Mouse (Mus musculus) lung, adult 2 months (tissue): ENCODE results near the gene Spns2.

ENCODE experiments used
- CTCF ChIP-seq: fragments of 200-500 bp; IDR thresholded peaks from 2 replicates; pipeline ENCODE4 v1.5.1; 2011; ENCODE audit warnings: mild to moderate bottlenecking, low read length, control low read depth; ENCODE audit not compliant: insufficient read depth
- POLR2A ChIP-seq: fragments of 200-500 bp; IDR thresholded peaks from 2 replicates; pipeline ENCODE4 v1.6.1; 2011; ENCODE audit warnings: low read depth, mild to moderate bottlenecking, control low read depth, low read length, borderline replicate concordance; ENCODE audit errors: extremely low read depth

DNA sequence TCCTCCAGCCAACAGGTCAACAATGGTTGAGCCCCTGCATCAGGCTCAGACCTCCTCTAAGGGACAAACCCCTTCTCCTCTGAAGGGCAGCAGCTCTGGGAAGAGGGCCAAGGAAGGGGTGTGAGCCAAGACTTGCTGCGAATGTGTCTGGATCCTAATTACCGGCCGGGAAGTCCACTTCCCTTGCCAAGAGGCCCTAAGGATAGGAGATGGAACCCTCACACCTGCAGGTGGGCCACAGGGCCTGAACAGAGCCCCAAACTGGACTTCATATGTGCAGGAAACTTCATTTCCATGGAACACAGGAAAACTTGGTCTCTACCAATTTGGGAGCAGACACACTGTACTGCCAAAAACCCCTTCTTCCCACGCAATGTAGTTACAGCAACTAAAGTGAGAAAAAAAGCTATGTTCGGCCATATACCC, 32.9 kb upstream of the Spns2 start:
- TF ChIP-seq CTCF, result no peak
- no peak for TF ChIP-seq POLR2A
